Mouse (Mus musculus) midbrain, embryonic 16.5 days (tissue): ENCODE measurements around the gene Bak1. TPM values are rescaled to one million over a fixed set of nuclear protein-coding genes. Genes with fewer than 3 reads are reported as not detected.

Experiments
- ATAC-seq: fragments of 200-750 bp; cut with Nextera tagmentation; 2 replicates; pipeline ENCODE4 v1.8.0; 2017; ENCODE audit warnings: moderate TSS enrichment
- H3K27ac ChIP-seq: fragments of 300-500 bp; sonication (generic); 2 replicates; pipeline ENCODE4 v1.5.1; 2014; ENCODE audit warnings: mild to moderate bottlenecking, low read length, mixed read lengths
- H3K27me3 ChIP-seq: fragments of 300-500 bp; sonication (generic); 2 replicates; pipeline ENCODE4 v1.6.1; 2014; ENCODE audit warnings: low read depth, low read length, mixed read lengths; ENCODE audit not compliant: control insufficient read depth, insufficient read depth
- H3K36me3 ChIP-seq: fragments of 300-500 bp; sonication (generic); 2 replicates; pipeline ENCODE4 v1.6.1; 2014; ENCODE audit warnings: mild to moderate bottlenecking, low read length, moderate library complexity, mixed read lengths; ENCODE audit not compliant: control insufficient read depth, insufficient read depth
- H3K4me1 ChIP-seq: fragments of 300-500 bp; sonication (generic); 2 replicates; pipeline ENCODE4 v1.6.1; 2014; ENCODE audit warnings: mild to moderate bottlenecking, low read length, mixed read lengths; ENCODE audit not compliant: control insufficient read depth, insufficient read depth
- H3K4me2 ChIP-seq: fragments of 300-500 bp; sonication (generic); 2 replicates; pipeline ENCODE4 v1.6.1; 2014; ENCODE audit warnings: mild to moderate bottlenecking, low read length, mixed read lengths
- H3K4me3 ChIP-seq: fragments of 300-500 bp; sonication (generic); 2 replicates; pipeline ENCODE4 v1.5.1; 2014; ENCODE audit warnings: low read depth, mild to moderate bottlenecking, low read length, moderate library complexity, mixed read lengths
- H3K9ac ChIP-seq: fragments of 300-500 bp; sonication (generic); 2 replicates; pipeline ENCODE4 v1.6.1; 2014; ENCODE audit warnings: low read depth, low read length, mixed read lengths
- H3K9me3 ChIP-seq: fragments of 300-500 bp; sonication (generic); replicated peaks from 2 replicates; pipeline ENCODE4 v1.6.1; 2014; ENCODE audit warnings: mild to moderate bottlenecking, low read length, mixed read lengths; ENCODE audit not compliant: control insufficient read depth, poor library complexity, severe bottlenecking
- WGBS: fragments of 180-500 bp; shearing (Covaris S2); extraction: QIAGEN DNeasy Blood & Tissue Kit; methylation state at CpG from one replicate; pipeline ENCODE4 v1.1.7; 2014; 5-methylcytosine and 5-hydroxymethylcytosine counted together
- polyA plus RNA-seq: library from polyadenylated mRNA; unstranded; fragments of >200 nt; fragmentation: Nextera tagmentation; extraction: Ambion mirVana; gene quantifications from 2 replicates; pipeline ENCODE4 v1.2.1, GENCODE M21; 2015

Bak1 gene
- polyA plus RNA-seq, 1 experiment from 2014 or later = 3.7 TPM

GRCm38 (mm10) chr17:27004903-27005485, 23.8 kb downstream of the Bak1 start:
- H3K4me3 ChIP-seq = no peak overlapping the region
- 33% methylated on average over 19 of the region's 19 CpGs for WGBS
- ATAC-seq = no peak
- no peak overlapping the region for H3K27ac ChIP-seq
- H3K27me3 ChIP-seq = no peaks in the 10 kb centered on the region
- H3K36me3 ChIP-seq = no peaks in the 10 kb centered on the region
- H3K4me2 ChIP-seq = no peak overlapping the region
- H3K9me3 ChIP-seq = no peaks in the 10 kb centered on the region
- H3K4me1 ChIP-seq = no peaks in the 10 kb centered on the region
- no peak overlapping the region for H3K9ac ChIP-seq

GRCm38 (mm10) chr17:27004431-27004830, 24.4 kb downstream of the Bak1 start:
- Histone ChIP-seq H3K36me3 (no peaks in the 10 kb centered on the region), H3K4me3 (no peak overlapping the region), H3K4me1 (no peaks in the 10 kb centered on the region), H3K9me3 (no peaks in the 10 kb centered on the region), H3K9ac (no peak overlapping the region), H3K4me2 (no peak overlapping the region), H3K27ac (no peak overlapping the region), H3K27me3 (no peaks in the 10 kb centered on the region)
- ATAC-seq = no peak
- WGBS = 39% methylated on average over 9 of the region's 9 CpGs

GRCm38 (mm10) chr17:27001889-27002288, 26.9 kb downstream of the Bak1 start:
- H3K27ac ChIP-seq = no peak overlapping the region
- H3K27me3 ChIP-seq = no peaks in the 10 kb centered on the region
- no peak overlapping the region for H3K9ac ChIP-seq
- 44% methylated on average over 6 of the region's 6 CpGs for WGBS
- no peaks in the 10 kb centered on the region for H3K36me3 ChIP-seq
- no peaks in the 10 kb centered on the region for H3K4me1 ChIP-seq
- no peak overlapping the region for H3K4me3 ChIP-seq
- no peak overlapping the region for H3K4me2 ChIP-seq
- ATAC-seq = no peak
- H3K9me3 ChIP-seq = no peaks in the 10 kb centered on the region

GRCm38 (mm10) chr17:27001151-27001550, 27.7 kb downstream of the Bak1 start:
- Histone ChIP-seq H3K4me2 (no peak overlapping the region), H3K9me3 (no peaks in the 10 kb centered on the region), H3K27me3 (no peaks in the 10 kb centered on the region), H3K4me3 (no peak overlapping the region), H3K9ac (no peak overlapping the region), H3K36me3 (no peaks in the 10 kb centered on the region), H3K27ac (no peak overlapping the region), H3K4me1 (no peaks in the 10 kb centered on the region)
- WGBS = 76% methylated on average over 7 of the region's 7 CpGs
- no peak for ATAC-seq

- Histone ChIP-seq H3K9me3 (no peaks in the 10 kb centered on the region), H3K4me1 (no peaks in the 10 kb centered on the region), H3K36me3 (no peaks in the 10 kb centered on the region), H3K4me2 (no peak overlapping the region), H3K9ac (no peak overlapping the region), H3K27me3 (no peaks in the 10 kb centered on the region), H3K27ac (no peak overlapping the region), H3K4me3 (no peak overlapping the region)
- ATAC-seq = no peak
- 80% methylated on average over 12 of the region's 12 CpGs for WGBS
Observed at GRCm38 (mm10) chr17:26999996-27000395, 28.8 kb downstream of the Bak1 start.

- no peak for ATAC-seq
- Histone ChIP-seq H3K4me3 (no peak overlapping the region), H3K9ac (no peak overlapping the region), H3K27ac (no peak overlapping the region), H3K4me1 (no peaks in the 10 kb centered on the region), H3K9me3 (no peaks in the 10 kb centered on the region), H3K27me3 (no peaks in the 10 kb centered on the region), H3K36me3 (no peaks in the 10 kb centered on the region), H3K4me2 (no peak overlapping the region)
- WGBS = 91% methylated on average over 15 of the region's 15 CpGs
Observed at GRCm38 (mm10) chr17:26998283-26998682, 30.5 kb downstream of the Bak1 start.

- Histone ChIP-seq H3K27me3 (no peaks in the 10 kb centered on the region), H3K4me3 (no peak overlapping the region), H3K27ac (no peak overlapping the region), H3K4me2 (no peak overlapping the region), H3K9ac (no peak overlapping the region), H3K36me3 (no peaks in the 10 kb centered on the region), H3K4me1 (no peaks in the 10 kb centered on the region), H3K9me3 (no peaks in the 10 kb centered on the region)
- 87% methylated on average over 4 of the region's 4 CpGs for WGBS
- no peak for ATAC-seq
Observed at GRCm38 (mm10) chr17:26997661-26998060, 31.1 kb downstream of the Bak1 start.

- no peaks in the 10 kb centered on the region for H3K9me3 ChIP-seq
Observed at GRCm38 (mm10) chr17:26995562-26995961, 33.2 kb downstream of the Bak1 start.

GRCm38 (mm10) chr17:26995006-26995405, 33.8 kb downstream of the Bak1 start:
- WGBS = 84% methylated on average over 6 of the region's 6 CpGs

More at GRCm38 (mm10) chr17:26995562-26995961, 33.2 kb downstream of the Bak1 start:
- no peak for ATAC-seq
- WGBS = 77% methylated on average over 8 of the region's 8 CpGs
- Histone ChIP-seq H3K4me3 (no peak overlapping the region), H3K9ac (no peak overlapping the region), H3K36me3 (no peaks in the 10 kb centered on the region), H3K4me1 (no peaks in the 10 kb centered on the region), H3K27me3 (no peaks in the 10 kb centered on the region), H3K4me2 (no peak overlapping the region), H3K27ac (no peak overlapping the region)

More at GRCm38 (mm10) chr17:26995006-26995405, 33.8 kb downstream of the Bak1 start:
- Histone ChIP-seq H3K9me3 (no peaks in the 10 kb centered on the region), H3K27me3 (no peaks in the 10 kb centered on the region), H3K4me3 (no peak overlapping the region), H3K36me3 (no peaks in the 10 kb centered on the region), H3K4me2 (no peak overlapping the region), H3K9ac (no peak overlapping the region), H3K27ac (no peak overlapping the region), H3K4me1 (no peaks in the 10 kb centered on the region)
- no peak for ATAC-seq
